Mouse (Mus musculus) Muller cell, postnatal 12 days (primary cell): ENCODE data around the gene Galt.
"Not testable (repeated sequence)": the region's sequence is repeated elsewhere in the genome, so short reads cannot be mapped to it uniquely, and the experiment has no call there.

Experiments used
- DNase-seq: peaks from one replicate; pipeline ENCODE4 v3.0.0-alpha.2; 2015; ENCODE audit errors: inconsistent ontology term

Galt gene

DNA sequence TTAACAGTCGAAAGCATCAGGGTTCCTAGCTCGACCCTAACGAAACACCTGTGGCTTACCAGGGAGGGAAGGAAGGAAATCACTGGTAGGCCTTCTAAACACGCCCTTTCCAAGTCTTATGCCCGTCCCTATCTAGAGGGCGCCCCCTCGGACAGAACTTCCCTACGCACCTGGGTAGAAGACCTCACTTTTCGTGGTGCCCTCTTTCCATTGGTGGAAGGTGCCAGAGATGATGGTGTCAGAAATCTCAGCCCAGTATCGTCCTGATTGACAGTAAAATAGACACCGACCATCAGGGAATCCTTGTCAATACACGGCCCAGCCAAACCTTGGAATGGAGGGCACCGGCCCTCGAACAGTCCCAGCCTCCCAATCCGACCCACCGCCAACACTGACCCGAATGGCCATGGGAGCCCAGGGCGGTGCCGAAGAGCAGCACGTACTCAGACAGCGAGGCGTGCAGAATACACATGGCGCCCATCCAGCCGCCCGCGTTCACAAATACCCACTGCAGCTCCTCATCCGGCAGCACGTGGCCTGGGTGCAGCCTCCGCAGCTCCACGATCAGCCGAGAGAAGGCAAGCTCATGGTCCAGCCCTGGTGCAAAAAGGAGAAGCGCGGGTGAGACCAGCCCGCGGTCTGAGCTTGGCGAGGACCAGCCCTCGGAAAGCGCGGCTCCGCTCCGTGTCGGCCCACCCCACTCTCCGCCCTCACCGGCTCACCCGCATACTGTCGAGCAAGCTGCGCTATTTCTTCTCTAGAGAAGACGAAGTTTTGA lies 14.5 kb upstream of the Galt start:
- DNase-seq = no peak

DNA sequence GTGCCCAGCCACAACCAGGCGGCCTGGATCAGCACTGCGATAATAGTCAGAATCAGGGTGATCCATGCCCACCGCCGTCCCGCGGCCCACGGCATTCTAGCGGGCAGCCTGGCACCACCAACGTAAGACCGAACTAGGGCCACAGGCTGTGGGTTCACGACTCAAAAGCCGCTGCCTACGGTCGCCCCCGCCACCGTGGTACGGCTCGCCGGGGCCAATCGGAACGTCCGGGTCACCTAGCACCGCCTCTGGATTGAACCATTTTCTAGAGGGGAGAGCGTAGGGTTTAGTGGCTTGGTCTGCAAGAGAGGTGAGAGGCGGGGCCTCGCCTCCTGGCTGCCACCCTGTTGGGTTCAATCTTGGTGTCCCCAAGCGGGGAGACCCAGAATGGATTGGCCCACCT lies 13.9 kb upstream of the Galt start:
- DNase-seq = peak; percentile 98

DNA sequence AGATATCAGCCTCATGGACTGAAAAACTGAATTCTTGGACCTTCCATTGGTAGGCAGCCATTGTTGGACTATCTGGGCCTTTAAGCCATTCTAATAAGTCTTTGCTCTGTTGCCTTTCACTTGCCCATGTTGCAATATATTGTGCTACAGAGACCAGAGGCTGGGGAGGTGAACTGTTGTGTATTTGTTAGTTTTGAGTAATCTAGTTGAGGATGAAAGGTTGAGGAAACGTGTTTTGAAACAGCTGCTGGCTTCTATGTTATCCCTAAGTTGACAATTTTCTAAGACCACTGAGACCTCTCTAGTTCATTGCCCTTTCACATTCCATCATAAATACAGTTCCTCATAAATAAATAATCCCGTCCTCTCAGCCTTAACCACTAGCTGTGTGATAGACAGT lies 10.9 kb upstream of the Galt start:
- DNase-seq = no peak

DNA sequence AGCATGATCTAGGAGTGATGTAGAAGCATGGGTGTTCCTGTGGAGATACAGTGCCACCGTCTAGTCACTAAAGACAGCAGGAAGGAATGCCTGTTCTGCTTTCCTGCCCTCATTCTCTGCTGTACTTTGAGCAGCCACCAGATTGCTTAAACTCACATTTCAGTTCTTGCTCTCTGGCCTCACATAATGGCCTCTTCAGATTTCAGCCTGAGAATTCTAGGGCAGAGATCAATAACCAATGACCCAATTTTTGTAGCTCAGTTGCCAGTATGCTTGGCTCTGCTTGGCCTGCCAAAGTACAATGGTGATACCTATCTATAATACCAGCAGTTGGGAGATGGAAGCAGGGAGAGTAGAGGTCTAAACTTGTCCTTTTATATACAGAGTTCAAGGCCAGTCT lies 10.0 kb upstream of the Galt start:
- no peak for DNase-seq

DNA sequence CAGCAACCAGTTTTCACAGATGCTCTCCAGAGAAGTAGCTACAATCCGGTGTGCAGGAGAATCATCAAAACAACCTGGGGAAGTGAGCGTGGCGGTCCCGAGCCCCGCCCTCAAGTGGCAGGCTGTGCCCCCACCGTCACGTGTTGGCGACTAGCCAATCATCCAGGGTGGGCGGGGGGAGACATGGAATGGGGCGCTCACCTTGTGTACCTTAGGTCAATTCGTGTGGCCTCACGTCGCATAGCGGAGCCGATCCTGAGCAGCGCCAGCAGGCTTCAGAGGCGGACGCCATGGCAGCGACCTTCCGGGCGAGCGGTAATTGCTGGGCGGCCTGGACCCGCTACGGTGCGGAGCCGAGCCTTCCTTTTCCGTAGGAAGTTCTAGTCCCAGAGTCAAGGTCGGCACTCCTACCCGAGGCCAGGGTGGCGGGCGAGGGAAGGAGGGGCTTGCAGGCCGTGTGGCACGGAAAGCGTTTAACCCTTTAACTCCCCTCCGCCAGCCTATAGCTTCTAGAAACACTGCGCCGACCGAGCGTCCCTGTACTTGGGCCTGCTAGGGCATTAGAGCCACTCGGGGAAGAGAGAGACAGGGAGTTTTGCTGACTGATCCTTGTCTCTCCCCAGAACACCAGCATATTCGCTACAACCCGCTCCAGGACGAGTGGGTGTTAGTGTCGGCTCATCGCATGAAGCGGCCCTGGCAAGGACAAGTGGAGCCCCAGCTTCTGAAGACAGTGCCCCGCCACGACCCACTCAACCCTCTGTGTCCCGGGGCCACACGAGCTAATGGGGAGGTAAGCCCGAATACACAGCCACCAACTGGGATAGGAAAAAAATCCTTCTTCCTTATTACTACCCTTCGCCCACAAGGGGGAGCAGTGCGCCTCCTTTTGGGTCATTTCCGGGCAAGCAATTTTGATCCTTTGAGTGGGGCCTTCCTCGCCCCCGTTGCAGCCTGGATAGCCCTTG lies 594 bp downstream of the Galt start, which contains the start of gene Sigmar1:
Gene Sigmar1 (minus strand): TSS at position 820 of the 968 bp plus-strand sequence.
- peak; percentile 85 for DNase-seq

DNA sequence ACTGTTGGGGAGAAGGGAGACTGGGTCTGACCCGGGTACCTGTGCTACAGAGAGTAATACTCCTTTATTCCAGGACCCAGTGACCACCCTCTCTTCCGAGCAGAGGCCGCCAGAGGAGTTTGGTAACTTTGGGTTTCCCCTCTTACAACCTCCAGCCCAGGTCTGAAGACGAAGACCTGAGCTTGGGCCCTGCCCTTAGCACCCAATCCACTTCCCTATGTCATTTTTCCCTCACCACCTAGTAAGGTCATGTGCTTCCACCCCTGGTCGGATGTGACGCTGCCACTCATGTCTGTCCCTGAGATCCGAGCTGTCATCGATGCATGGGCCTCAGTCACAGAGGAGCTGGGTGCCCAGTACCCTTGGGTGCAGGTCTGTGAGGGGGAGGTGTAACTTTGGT lies 1.4 kb downstream of the Galt start:
- no peak for DNase-seq

DNA sequence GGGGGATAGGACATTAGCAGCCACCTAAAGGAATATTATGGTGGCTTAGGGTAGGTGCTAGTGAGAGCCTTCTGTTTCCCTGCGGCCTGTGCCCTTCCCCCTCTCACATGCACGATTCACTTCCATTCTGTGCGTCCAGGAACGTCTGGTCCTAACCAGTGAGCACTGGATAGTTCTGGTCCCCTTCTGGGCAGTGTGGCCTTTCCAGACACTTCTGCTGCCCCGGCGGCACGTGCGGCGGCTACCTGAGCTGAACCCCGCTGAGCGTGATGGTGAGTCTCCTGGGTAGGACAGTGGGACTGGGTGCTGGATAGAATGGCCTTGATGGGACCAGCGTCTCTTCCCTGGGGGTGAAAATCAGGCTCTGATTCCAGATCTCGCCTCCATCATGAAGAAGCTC lies 2.3 kb downstream of the Galt start:
- DNase-seq = no peak

DNA sequence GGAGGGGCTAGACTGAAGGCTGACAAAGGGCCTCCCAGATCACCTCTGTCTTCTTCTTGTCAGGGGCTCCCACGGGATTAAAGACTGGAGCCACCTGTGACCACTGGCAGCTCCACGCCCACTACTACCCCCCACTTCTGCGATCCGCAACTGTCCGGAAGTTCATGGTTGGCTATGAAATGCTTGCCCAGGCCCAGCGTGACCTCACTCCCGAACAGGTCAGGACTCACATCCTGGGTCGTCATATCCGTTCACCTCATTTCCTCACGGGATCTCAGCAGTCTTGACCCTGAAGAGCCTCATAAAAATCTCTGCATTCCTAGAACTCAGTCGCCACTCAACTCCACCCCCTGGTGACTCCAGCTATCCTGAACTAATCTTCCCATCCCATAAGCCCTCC lies 3.0 kb downstream of the Galt start:
- DNase-seq = no peak

DNA sequence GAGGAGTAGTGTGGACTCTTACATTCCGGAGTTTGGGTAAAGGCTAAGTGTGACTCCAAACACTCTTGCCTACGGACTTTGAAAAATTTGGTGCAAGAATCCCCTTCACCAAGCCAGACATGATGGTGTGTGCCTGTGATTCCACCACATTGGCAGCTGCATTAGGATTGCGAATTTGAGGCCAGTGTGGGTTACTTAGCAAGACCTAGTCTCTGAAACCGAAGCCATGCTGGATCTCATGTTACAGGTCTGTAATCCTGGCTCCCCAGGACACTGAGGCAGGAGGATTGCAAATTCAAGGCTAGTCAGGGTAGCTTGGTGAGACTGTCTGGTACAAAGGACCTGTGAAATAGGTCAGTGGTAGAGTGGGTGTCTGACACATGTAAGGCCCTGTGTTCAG lies 3.7 kb downstream of the Galt start:
- no peak for DNase-seq

DNA sequence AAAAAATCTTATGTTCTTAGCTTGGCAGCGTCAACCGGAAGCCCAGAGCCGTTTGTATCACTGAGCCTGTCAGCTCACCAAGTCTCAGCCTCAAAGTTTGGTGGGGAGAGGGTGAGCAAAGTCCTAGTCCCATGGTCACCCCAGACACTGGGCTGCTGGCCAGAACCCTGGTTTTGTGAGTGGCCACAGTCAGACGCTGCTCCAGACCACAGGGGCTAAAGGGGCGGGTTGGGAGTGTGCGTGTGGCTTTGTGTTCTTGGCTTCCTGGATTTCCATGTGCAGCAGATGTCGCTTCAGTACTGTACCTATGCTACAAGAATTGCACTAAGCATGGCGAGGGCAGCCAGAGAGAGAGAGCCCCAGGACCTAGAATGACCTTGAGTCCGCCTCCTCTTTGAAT lies 4.2 kb downstream of the Galt start:
- DNase-seq = peak; percentile 71

DNA sequence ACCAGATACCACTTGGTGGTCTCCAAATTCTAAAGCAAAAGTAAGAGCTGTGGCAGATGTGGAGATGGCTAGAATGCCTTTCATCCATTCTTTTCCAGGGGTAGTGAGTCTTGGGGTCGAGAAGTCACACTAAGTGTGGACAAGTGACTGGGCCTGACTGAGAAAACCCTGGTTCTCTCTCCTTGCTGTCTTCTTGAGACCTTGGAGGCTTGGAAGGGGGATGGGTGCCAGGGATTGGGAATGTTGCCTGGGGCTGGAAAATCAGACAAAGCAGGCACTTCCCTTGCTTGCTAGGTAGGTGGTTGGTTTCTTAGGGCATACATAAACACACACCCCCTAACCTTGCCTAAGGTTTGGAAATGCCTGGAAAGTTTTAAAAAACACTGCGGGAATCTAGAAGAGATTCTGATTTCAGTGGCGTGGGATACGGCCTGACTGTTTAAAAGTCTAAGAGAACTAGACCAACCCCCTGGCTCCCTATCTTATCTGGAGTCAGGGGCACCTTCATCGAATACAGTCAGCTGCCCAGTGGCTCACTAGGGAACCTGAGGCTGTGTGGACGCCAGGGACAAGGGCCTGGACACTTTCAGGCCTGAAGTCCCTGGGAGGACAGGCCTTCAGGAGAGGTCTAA lies 4.7 kb downstream of the Galt start:
- DNase-seq = no peak

DNA sequence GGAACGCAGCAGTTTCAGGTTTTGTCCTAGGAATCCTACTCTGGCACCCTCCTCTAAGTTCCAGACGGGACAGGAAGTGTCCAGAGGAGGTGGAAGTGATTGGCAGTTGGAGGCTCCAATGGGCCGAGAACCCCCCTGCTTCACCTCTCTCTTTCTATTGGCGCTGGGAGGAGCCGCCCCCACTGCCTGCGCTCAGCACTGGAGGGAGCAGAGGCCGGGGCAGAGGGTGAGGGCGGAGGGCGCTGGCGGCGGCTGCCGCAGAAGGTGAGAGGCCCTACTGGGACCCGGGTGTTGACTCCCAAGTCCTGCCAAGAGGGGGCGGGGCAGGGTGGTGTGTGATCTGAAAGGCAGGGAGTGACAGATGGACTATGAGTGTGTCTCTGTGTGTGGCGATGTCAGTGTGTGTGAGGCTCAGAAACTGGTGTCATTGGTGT lies 5.3 kb downstream of the Galt start:
- DNase-seq = peak; percentile 97

DNA sequence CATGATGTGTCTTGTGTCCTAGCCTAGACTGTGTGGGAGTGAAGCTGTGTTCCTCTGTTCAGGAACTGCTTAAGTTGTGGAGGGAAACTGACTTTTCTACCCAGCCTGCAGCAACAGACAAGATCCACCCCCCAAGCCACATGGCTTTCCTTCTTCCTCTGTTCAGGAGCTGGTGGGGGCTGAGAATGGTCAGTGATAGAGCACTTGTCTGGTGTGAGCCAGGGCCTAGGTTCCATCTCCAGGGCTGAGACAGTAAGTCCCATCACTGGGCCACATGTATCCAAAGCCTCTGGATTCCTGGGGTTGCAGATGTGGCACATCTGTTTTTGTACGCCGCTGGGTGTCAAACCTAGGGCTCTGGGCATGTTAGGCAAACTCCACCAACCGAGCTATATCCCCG lies 5.9 kb downstream of the Galt start:
- DNase-seq = no peak

DNA sequence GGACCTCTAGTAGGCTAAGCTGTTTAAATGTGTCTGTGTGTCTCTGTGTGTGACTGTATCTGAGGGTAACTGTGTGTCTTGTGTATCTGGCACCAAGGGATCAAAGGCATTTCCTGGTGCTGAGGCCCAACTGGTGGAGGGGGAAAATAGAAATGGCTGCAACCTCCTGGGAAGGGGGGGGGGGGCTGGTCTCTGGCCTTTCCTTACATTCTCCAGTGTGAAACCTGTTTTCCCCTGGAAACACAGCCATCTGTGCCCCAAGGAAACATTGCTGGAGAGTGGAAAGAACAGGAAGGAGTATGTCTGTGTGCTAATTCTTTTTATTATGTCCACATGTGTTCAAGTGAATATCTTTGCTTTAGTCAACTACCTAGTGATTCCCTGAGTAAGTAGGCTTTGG lies 6.7 kb downstream of the Galt start:
- DNase-seq = no peak

DNA sequence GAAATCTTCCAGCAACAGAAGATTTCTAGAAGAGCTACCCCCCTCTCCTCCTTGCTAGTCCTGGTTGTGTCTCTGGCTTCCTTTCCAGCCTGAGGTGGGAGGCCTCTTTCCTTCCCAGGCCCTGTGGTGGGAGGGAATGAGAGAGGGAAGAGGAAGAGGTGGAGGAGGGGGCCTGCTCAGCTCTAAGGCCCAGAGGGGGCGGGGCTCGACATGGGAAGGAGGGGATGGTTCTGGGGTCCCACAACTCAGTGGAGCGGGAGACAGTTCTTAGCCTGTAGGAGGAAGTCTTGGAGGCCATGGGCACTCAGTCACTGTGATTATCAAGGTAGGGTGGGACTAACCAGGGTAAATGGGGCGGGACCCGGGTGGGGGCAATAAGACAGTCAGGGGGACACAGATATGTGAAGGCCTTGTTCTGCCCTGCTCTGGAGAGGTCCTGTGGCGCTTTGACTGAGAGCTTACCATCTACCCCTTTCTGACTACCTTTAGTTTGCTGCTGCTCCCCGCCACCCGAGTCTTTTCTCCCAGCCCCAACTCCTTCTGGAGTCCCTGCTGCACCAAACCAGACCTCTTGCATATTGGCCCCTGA lies 7.2 kb downstream of the Galt start:
- no peak for DNase-seq

DNA sequence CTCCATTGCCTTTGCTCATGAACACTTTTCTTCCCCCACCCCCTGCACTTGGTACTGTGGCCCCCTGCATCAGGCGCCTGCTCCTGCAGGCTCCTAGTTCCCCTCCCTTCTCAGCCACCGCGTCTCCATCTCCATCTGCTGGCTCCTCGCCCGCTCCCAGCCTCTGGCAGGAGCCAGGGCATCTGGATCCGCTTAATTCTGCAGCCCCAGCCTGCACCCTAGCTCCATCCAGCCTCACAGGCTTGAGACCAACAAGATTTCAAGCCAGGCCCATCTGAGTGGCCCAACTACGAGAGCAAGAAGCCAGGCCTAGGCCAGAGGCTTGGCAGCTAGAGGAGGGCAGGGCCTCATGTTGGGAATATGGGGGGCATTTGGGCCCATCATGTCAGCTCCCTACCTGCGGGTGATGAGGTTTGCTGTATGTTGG lies 7.7 kb downstream of the Galt start:
- DNase-seq = not testable (repeated sequence)

DNA sequence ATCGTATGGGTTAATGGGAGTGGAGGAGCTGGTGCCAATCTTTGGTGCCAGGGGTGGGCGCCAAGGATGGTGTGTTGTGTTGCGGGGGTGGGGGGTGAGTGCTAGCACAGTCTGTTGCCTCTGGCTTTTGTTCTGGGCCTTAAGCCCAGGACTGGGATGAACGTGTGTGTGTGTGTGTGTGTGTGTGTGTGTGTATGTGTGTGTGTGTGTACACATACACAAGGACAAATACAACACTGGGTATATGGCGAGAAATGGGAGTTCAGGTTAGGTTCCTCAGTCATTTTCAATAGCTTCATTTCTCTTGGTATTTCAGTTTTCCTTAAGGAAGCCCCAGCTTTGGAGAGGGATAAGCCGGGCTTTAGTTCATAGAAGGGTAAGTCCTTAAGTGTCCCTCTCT lies 8.1 kb downstream of the Galt start:
- DNase-seq = not testable (repeated sequence)

DNA sequence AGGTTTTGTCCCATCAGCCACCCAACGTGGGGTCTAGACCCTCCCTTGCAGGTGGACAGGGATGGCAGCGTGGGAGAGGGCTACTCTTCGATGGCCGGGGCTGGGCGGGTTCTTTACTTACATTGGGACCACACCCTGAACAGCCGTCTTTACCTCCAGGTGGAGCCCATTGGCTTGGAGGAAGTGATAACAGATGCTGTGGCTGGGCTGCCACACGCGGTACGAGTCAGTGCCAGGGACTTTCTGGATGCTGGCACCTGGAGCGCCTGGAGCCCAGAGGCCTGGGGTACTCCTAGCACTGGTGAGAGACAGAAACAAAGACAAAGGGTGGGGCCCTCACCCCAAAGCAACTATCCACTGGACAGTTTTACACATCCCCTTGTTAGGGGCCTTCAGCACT lies 12.3 kb downstream of the Galt start:
- not testable (repeated sequence) for DNase-seq

DNA sequence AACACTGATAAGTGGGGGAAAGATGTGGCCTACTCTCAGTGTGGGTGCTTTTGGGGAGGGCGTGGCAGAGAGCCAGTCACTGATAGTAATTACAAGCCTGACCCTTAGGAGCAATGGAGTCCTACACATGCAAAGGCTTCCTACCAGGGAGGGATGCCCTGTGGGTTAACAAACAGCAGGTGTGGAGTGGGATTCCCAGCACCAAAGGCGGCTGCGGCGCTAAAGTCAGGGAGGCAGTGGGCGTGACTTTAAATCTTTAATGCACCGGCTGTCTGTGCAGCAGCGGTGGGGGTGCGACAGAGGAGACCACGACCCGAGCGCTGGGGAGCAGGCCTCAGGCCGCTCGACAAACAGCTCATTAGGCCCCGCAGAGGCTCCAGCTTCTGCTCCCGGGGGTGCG lies 17.9 kb downstream of the Galt start:
- not testable (repeated sequence) for DNase-seq

DNA sequence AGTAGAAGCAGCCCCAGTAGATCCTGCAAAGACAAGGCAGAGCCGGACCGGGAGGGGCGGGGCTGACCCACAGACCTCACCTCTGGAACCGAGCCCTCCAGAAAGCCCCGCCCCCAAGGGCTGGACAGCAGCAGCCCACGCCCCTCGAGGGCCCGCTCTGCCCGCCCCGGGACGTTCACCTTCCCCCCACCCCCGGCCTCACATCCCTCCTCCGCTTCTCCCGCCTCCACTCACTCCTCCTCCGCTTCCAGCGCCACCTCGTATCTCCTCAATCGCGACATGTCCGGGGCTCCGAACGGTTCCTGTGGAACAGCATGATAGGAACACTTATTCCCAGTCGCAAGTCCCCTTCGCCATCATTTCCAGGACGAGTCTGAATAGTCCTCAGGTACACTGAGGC lies 18.5 kb downstream of the Galt start:
- peak; percentile 82 for DNase-seq

DNA sequence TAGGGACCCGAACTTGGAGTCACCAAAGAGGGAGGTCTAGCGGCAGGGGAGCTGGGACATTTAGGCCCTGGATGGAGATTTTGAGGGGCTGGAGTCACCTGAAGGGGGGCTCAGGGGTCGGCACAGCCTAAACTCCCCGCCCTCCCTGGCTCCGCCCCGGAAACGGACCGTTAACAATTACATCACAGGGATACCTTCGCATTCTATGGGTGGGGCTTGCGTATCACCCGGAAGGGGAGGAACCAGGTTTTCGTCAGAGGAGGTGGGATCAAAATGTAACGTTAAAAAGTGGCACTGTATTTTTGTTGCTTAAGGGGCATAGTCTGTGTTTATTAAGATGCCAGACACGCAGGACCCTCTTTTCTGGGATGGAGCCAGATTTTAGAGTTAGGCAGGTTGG lies 19.0 kb downstream of the Galt start, which contains the start of gene Ccl27a:
Gene Ccl27a (minus strand): TSS at position 246 of the 400 bp plus-strand sequence.
- DNase-seq = peak; percentile 93

DNA sequence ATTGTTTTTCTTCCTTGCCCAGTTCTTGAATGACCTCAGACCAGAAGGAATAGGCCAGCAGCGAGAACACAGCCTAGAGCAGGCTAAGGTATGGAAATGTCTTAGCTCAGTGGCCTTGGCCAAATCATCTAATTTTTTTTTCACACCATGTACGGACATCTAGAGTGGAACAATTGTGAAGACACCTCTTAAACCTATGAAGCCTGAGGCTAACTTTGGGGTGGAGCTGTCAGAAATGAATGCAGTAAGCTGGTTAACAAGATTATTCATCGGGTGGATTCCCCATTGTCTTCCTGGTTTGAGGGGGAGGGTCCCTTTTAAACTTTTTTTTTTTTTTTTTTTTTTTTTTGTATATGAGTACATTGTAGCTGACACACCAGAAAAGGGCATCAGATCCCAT lies 19.5 kb downstream of the Galt start:
- not testable (repeated sequence) for DNase-seq
